In genomic region chr5:66865229-66865628, GRCm38 (mm10) we compare ENCODE assay signal across 12 mouse cellular contexts.
A peak's percentile ranks its signal among the peaks of the same experiment; 100 is the strongest.
DNase-seq lines count a peak whose midpoint lies in the region; ATAC-seq and TF ChIP-seq lines count a peak whose summit lies in the region.
"Had no signal": no experiment of that assay in that cellular context is flagged by ENCODE, and none has a peak within 500 bp of the region (broad histone marks: within the 10 kb centered on the region; RNA-seq: fewer than 3 reads in every experiment).

No protein-coding gene starts in this region.

- no peaks in the 10 kb centered on the region for H3K9me3 ChIP-seq in neural tube, embryonic 13.5 days
- no peaks in the 10 kb centered on the region for H3K9me3 ChIP-seq in stomach, postnatal 0 days (ENCODE audit: control insufficient read depth, low read length)
- H3K9me3 ChIP-seq: liver, embryonic 15.5 days had no signal

- no peak overlapping the region for H3K9ac ChIP-seq in neural tube, embryonic 13.5 days
- no peak overlapping the region for H3K9ac ChIP-seq in stomach, postnatal 0 days (ENCODE audit: low read length)
- H3K9ac ChIP-seq: liver, embryonic 15.5 days had no signal

- H3K4me1 ChIP-seq in neural tube, embryonic 13.5 days (replicated peaks), result peaks cover 41% of the 10 kb centered on the region
- no peaks in the 10 kb centered on the region for H3K4me1 ChIP-seq in stomach, postnatal 0 days (replicated peaks; ENCODE audit: control insufficient read depth, insufficient read depth)
- H3K4me1 ChIP-seq: liver, embryonic 15.5 days; megakaryocyte, embryonic 14.5 days had no signal

- no peaks in the 10 kb centered on the region for H3K27me3 ChIP-seq in neural tube, embryonic 13.5 days
- H3K27me3 ChIP-seq in stomach, postnatal 0 days (ENCODE audit: control insufficient read depth, insufficient read depth, low read length), result no peaks in the 10 kb centered on the region
- H3K27me3 ChIP-seq: liver, embryonic 15.5 days; megakaryocyte, embryonic 14.5 days had no signal

- no peak overlapping the region for H3K4me3 ChIP-seq in layer of hippocampus, adult 2 months
- H3K4me3 ChIP-seq in neural tube, embryonic 13.5 days, result no peak overlapping the region
- no peak overlapping the region for H3K4me3 ChIP-seq in stomach, postnatal 0 days (ENCODE audit: low read depth, low read length)
- H3K4me3 ChIP-seq: erythroblast, embryonic 14.5 days; liver, embryonic 15.5 days; megakaryocyte, embryonic 14.5 days had no signal

- no peak overlapping the region for H3K4me2 ChIP-seq in neural tube, embryonic 13.5 days
- no peak overlapping the region for H3K4me2 ChIP-seq in stomach, postnatal 0 days (replicated peaks; ENCODE audit: low read depth)
- H3K4me2 ChIP-seq: liver, embryonic 15.5 days had no signal

- H3K27ac ChIP-seq in layer of hippocampus, adult 2 months, result peak overlapping the region; percentile 40
- H3K27ac ChIP-seq in neural tube, embryonic 13.5 days (replicated peaks), result 0 out of 2 replicates have a peak overlapping the region, but pooled peaks have one; percentile 15
- no peak overlapping the region for H3K27ac ChIP-seq in stomach, postnatal 0 days (replicated peaks)
- H3K27ac ChIP-seq: liver, embryonic 15.5 days had no signal

- no peak for TF ChIP-seq EP300 in stomach, postnatal 0 days (optimal IDR thresholded peaks at IDR 0.05)

- WGBS in neural tube, embryonic 13.5 days, result 45% methylated on average over 5 of the region's 5 CpGs
- 56% methylated on average over 5 of the region's 5 CpGs for WGBS in stomach, postnatal 0 days

- H3K36me3 ChIP-seq in neural tube, embryonic 13.5 days, result no peaks in the 10 kb centered on the region
- H3K36me3 ChIP-seq in stomach, postnatal 0 days (ENCODE audit: control insufficient read depth, insufficient read depth, low read length), result no peaks in the 10 kb centered on the region
- H3K36me3 ChIP-seq: liver, embryonic 15.5 days had no signal

- no peak for TF ChIP-seq CTCF in layer of hippocampus, adult 2 months (conservative IDR thresholded peaks at IDR 0.05)
- no peak for TF ChIP-seq CTCF in stomach, postnatal 0 days (IDR thresholded peaks at IDR 0.05; ENCODE audit: low read depth)

- ATAC-seq in neural tube, embryonic 13.5 days (ENCODE audit: low read depth), result 0 out of 2 replicates have a peak, but pooled peaks have one; percentile 23
- ATAC-seq in stomach, postnatal 0 days (ENCODE audit: low FRiP score, low TSS enrichment), result no peak
- ATAC-seq in megakaryocyte-erythroid progenitor cell, adult 5-6 weeks (replicated peaks; ENCODE audit: low FRiP score, low TSS enrichment, poor library complexity, severe bottlenecking), result no peak
- ATAC-seq: CD4-positive, CD25-positive, alpha-beta regulatory T cell, adult 4 months had no signal

- DNase-seq in layer of hippocampus, adult 2 months (ENCODE audit: low spot score in 2 of 2), result peak in 1 of 2 experiments; percentile 66
- DNase-seq in layer of hippocampus, adult 9-10 months (ENCODE audit: low spot score), result no peak
- DNase-seq in embryo, embryonic 10.5 days (ENCODE audit: low spot score), result peak; percentile 38
- peak; percentile 32 to 46 for DNase-seq in frontal cortex, postnatal 36 days (ENCODE audit: low spot score in 2 of 2)
- DNase-seq in adrenal gland, postnatal 4 days (ENCODE audit: low spot score in 2 of 2), result no peak
- no peak for DNase-seq in stomach, postnatal 0 days (ENCODE audit: low spot score)

Comparison
In these comparisons a context has a peak if more than half of its experiments do, and no peak if none do; other contexts are left out.
1. DNase-seq: peak in embryo, embryonic 10.5 days (single experiment) and frontal cortex, postnatal 36 days (2 of 2); none in layer of hippocampus, adult 9-10 months (single experiment), adrenal gland, postnatal 4 days (0 of 2) and stomach, postnatal 0 days (single experiment).